Mouse (Mus musculus) MEL (cell line): ENCODE measurements around the gene Csdc2. TPM values are rescaled to one million over a fixed set of nuclear protein-coding genes. Genes with fewer than 3 reads are reported as not detected.

Experiments used
- DNase-seq: peaks from one replicate; pipeline ENCODE4 v3.0.0; 2011; ENCODE audit warnings: low read depth, low spot score
- H3K27ac ChIP-seq: 2 replicates; pipeline ENCODE4 v1.5.1; 2012; ENCODE audit warnings: low read depth, mild to moderate bottlenecking, control low read depth, low read length, moderate library complexity; ENCODE audit not compliant: control insufficient read depth
- H3K27me3 ChIP-seq, 2 experiments: fragments of 150-350 bp in 1 of 2; sonication (generic) in 1 of 2; 2 replicates each; pipeline ENCODE4 v1.6.1; 2012; ENCODE audit warnings: low read length in 2 of 2, mild to moderate bottlenecking in 2 of 2, improper control_type of control experiment in 1 of 2, moderate library complexity in 1 of 2; ENCODE audit not compliant: insufficient read depth in 2 of 2, control insufficient read depth in 1 of 2
- H3K36me3 ChIP-seq, 2 experiments: 2 replicates each; pipeline ENCODE4 v1.6.1; 2012 to 2014; ENCODE audit warnings: low read length in 2 of 2, improper control_type of control experiment in 1 of 2, inconsistent platforms in 1 of 2, mild to moderate bottlenecking in 1 of 2; ENCODE audit not compliant: insufficient read depth in 2 of 2, control insufficient read depth in 1 of 2
- H3K4me1 ChIP-seq, 2 experiments: fragments of 150-350 bp in 1 of 2; sonication (generic) in 1 of 2; 2 replicates each; pipeline ENCODE4 v1.6.1; 2012; ENCODE audit warnings: low read length in 2 of 2, improper control_type of control experiment in 1 of 2, mild to moderate bottlenecking in 1 of 2; ENCODE audit not compliant: insufficient read depth in 2 of 2, control insufficient read depth in 1 of 2
- H3K4me3 ChIP-seq, 2 experiments: fragments of 150-350 bp in 1 of 2; sonication (generic) in 1 of 2; 2 replicates each; pipeline ENCODE4 v1.5.1; 2012; ENCODE audit warnings: low read depth in 2 of 2, low read length in 2 of 2, mild to moderate bottlenecking in 2 of 2, moderate library complexity in 2 of 2, control low read depth in 1 of 2, improper control_type of control experiment in 1 of 2; ENCODE audit not compliant: control insufficient read depth in 1 of 2, insufficient read depth in 1 of 2
- H3K79me2 ChIP-seq: 2 replicates; pipeline ENCODE4 v1.6.1; 2012; ENCODE audit warnings: mild to moderate bottlenecking, low read length, moderate library complexity; ENCODE audit not compliant: control insufficient read depth, poor library complexity, insufficient read depth
- H3K9ac ChIP-seq: 2 replicates; pipeline ENCODE4 v1.6.1; 2012; ENCODE audit warnings: low read depth, mild to moderate bottlenecking, control low read depth, low read length, moderate library complexity; ENCODE audit not compliant: control insufficient read depth, poor library complexity, severe bottlenecking
- H3K9me3 ChIP-seq: fragments of 150-350 bp; sonication (generic); replicated peaks from 2 replicates; pipeline ENCODE4 v1.6.1; 2012; ENCODE audit warnings: mild to moderate bottlenecking, low read length, improper control_type of control experiment, moderate library complexity; ENCODE audit not compliant: insufficient read depth
- CHD2 ChIP-seq: IDR thresholded peaks from 2 replicates; pipeline ENCODE4 v1.6.1; 2011; ENCODE audit warnings: low read length, improper control_type of control experiment
- ETS1 ChIP-seq: IDR thresholded peaks from 2 replicates; pipeline ENCODE4 v1.6.1; 2012; ENCODE audit warnings: low read depth, mild to moderate bottlenecking, inconsistent platforms, low read length, improper control_type of control experiment, moderate library complexity
- HCFC1 ChIP-seq: IDR thresholded peaks from 2 replicates; pipeline ENCODE4 v1.6.1; 2012; ENCODE audit warnings: low read depth, mild to moderate bottlenecking, inconsistent platforms, low read length, improper control_type of control experiment, moderate library complexity
- KAT2A ChIP-seq: conservative IDR thresholded peaks from 2 replicates; pipeline ENCODE4 v1.6.1; 2012; ENCODE audit warnings: low read depth, low read length, improper control_type of control experiment, inconsistent platforms
- MYB ChIP-seq: IDR thresholded peaks from 2 replicates; pipeline ENCODE4 v1.6.1; 2011; ENCODE audit warnings: mild to moderate bottlenecking, low read depth, low read length, improper control_type of control experiment
- NELFE ChIP-seq: IDR thresholded peaks from 2 replicates; pipeline ENCODE4 v1.6.1; 2011; ENCODE audit warnings: low read depth, low read length, improper control_type of control experiment
- POLR2A ChIP-seq, 2 experiments: IDR thresholded peaks; 2 replicates each; pipeline ENCODE4 v1.6.1; 2011 to 2012; ENCODE audit warnings: low read length in 2 of 2, mild to moderate bottlenecking in 2 of 2, control low read depth in 1 of 2, improper control_type of control experiment in 1 of 2, low read depth in 1 of 2, moderate library complexity in 1 of 2; ENCODE audit not compliant: control insufficient read depth in 1 of 2, insufficient read depth in 1 of 2, poor library complexity in 1 of 2
- POLR2AphosphoS5 ChIP-seq: IDR thresholded peaks from 2 replicates; pipeline ENCODE4 v1.6.1; 2012; ENCODE audit warnings: low read depth, borderline replicate concordance, mild to moderate bottlenecking, inconsistent platforms, low read length, moderate library complexity, mixed read lengths
- ZNF384 ChIP-seq: IDR thresholded peaks from 2 replicates; pipeline ENCODE4 v1.6.1; 2012; ENCODE audit warnings: low read depth, mild to moderate bottlenecking, inconsistent platforms, low read length, improper control_type of control experiment
- polyA plus RNA-seq, 2 experiments: library from polyadenylated mRNA; stranded (reverse) in 1 of 2; unstranded in 1 of 2; fragments of >175 nt in 1 of 2; fragments of >200 nt in 1 of 2; gene quantifications; 2 replicates each; pipeline versions ENCODE4 v1.2.1 to v1.2.4; 2012; ENCODE audit warnings: low replicate concordance in 2 of 2, low read depth in 1 of 2; ENCODE audit not compliant: insufficient read length in 2 of 2, insufficient read depth in 1 of 2, missing spikeins in 1 of 2
- total RNA-seq: library from RNA; depleted of rRNA; stranded (reverse); fragments of 300-350 nt; gene quantifications from 2 replicates; pipeline ENCODE4 v1.2.3, GENCODE M21; 2012

Gene Csdc2
- total and polyA plus RNA-seq, 3 experiments: not detected

GRCm38 (mm10) chr15:81982173-81982572 is 45.6 kb downstream of the Csdc2 start:
- H3K9ac ChIP-seq: no peak overlapping the region
- no peaks in the 10 kb centered on the region; a peak in 1 of 4 replicates for H3K4me1 ChIP-seq
- H3K27me3 ChIP-seq: no peaks in the 10 kb centered on the region
- H3K27ac ChIP-seq: no peak overlapping the region
- no peak for DNase-seq
- TF ChIP-seq HCFC1: peak; percentile 67
- no peak for TF ChIP-seq NELFE
- no peak overlapping the region for H3K4me3 ChIP-seq
- H3K9me3 ChIP-seq: no peaks in the 10 kb centered on the region
- H3K79me2 ChIP-seq: no peaks in the 10 kb centered on the region
- H3K36me3 ChIP-seq: no peaks in the 10 kb centered on the region; a peak in 1 of 4 replicates

- Histone ChIP-seq H3K27me3 (no peaks in the 10 kb centered on the region), H3K4me1 (peaks cover 0 to 6% of the 10 kb centered on the region in 2 experiments), H3K9ac (no peak overlapping the region), H3K36me3 (peaks cover 0 to 6% of the 10 kb centered on the region in 2 experiments; a peak in 2 of 4 replicates), H3K27ac (no peak overlapping the region), H3K79me2 (no peaks in the 10 kb centered on the region), H3K9me3 (no peaks in the 10 kb centered on the region), H3K4me3 (no peak overlapping the region)
- TF ChIP-seq MYB: no peak
- TF ChIP-seq HCFC1: no peak
- no peak for TF ChIP-seq POLR2AphosphoS5
- no peak for DNase-seq
Observed at GRCm38 (mm10) chr15:81985267-81986161, 49.0 kb downstream of the Csdc2 start.

- Histone ChIP-seq H3K9ac (no peak within 1 kb of the TSS), H3K4me3 (no peak within 1 kb of the TSS), H3K36me3 (peaks cover 0 to 6% of the 10 kb centered on the region in 2 experiments; a peak in 3 of 4 replicates), H3K27me3 (no peaks in the 10 kb centered on the region), H3K9me3 (no peaks in the 10 kb centered on the region), H3K79me2 (no peaks in the 10 kb centered on the region), H3K27ac (no peak within 1 kb of the TSS), H3K4me1 (peaks cover 2 to 13% of the 10 kb centered on the region in 2 experiments)
- no peak for DNase-seq
- TF ChIP-seq POLR2A (IDR thresholded peaks at IDR 0.05; ENCODE audit: control insufficient read depth in 1 of 2, insufficient read depth in 1 of 2, low read depth in 1 of 2, low read length in 2 of 2, poor library complexity in 1 of 2): no peak
- no peak for TF ChIP-seq CHD2
- no peak for TF ChIP-seq ZNF384
- TF ChIP-seq HCFC1: no peak
- no peak for TF ChIP-seq ETS1
- TF ChIP-seq KAT2A: no peak
Observed at GRCm38 (mm10) chr15:81987646-81988045, 51.1 kb downstream of the Csdc2 start, which contains the start of gene Xrcc6. Xrcc6 (plus strand) TSS chr15:81987835.
